Mouse (Mus musculus): ENCODE results near the gene Obsl1.

The Obsl1 gene

GRCm38 (mm10) chr1:75505956-75506831, at the start of gene Obsl1:
TSS of gene Obsl1 (minus strand) at chr1:75506452.
- DNase-seq, result peak; percentile 74

GRCm38 (mm10) chr1:75555680-75556079, 49.4 kb upstream of the Obsl1 start:
- no peak for DNase-seq

- DNase-seq, result peak; percentile 31
These were observed 44.3 kb upstream of the Obsl1 start for GRCm38 (mm10) chr1:75550586-75550985.

DNA sequence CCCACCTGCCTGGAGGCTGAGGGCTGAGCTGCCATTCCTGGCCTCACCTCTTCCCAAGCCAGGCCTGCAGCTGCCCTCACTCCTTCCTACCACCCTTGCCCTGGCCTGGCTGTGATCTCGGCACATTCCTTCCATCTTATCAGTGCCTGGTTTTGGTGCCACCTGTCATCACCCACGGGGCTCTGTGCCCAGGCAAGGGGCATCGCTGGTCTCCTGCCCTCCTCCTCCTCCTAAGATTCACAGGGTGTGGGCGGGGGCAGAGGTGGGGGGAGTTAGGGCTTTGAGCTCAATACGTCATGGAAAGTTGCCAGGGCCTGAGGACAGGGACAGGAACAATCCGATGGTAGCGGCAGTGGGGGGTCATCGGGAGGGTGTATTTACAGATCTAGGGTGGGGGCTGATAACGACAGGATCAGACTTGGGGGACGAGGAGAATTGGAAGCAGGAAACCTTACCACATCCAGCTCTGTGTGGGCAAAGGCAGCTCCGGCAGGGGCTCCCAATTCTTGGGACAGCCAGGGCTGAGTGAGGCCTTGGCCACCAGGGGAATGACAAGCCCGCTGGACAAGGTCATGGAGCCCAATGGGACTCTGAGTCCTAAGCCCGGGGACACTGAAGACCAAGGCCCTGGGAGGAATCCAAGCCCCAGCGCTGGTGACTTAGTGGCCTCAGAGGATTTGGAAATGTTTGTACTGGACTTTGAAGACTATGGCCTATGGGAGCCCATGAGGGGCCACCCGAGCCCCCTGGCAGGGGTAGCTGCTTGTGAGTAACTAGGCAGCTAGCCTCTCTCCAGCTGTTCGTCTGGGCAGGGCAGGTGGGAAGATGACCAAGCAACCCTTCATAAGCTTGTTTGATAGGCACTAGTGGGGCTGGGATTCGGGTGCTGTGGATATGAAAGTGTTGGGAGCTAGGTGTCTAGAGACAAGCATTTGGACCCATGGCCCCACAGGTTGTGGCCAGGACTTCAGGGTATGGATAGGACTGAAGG, 43.3 kb upstream of the Obsl1 start:
- peak; percentile 31 for DNase-seq

- peak; percentile 26 for DNase-seq
These were observed 42.6 kb upstream of the Obsl1 start for GRCm38 (mm10) chr1:75548871-75549270.

GRCm38 (mm10) chr1:75548083-75548482, 41.8 kb upstream of the Obsl1 start:
- DNase-seq, result no peak

- no peak for DNase-seq
These were observed 41.1 kb upstream of the Obsl1 start for GRCm38 (mm10) chr1:75547351-75547750.

DNA sequence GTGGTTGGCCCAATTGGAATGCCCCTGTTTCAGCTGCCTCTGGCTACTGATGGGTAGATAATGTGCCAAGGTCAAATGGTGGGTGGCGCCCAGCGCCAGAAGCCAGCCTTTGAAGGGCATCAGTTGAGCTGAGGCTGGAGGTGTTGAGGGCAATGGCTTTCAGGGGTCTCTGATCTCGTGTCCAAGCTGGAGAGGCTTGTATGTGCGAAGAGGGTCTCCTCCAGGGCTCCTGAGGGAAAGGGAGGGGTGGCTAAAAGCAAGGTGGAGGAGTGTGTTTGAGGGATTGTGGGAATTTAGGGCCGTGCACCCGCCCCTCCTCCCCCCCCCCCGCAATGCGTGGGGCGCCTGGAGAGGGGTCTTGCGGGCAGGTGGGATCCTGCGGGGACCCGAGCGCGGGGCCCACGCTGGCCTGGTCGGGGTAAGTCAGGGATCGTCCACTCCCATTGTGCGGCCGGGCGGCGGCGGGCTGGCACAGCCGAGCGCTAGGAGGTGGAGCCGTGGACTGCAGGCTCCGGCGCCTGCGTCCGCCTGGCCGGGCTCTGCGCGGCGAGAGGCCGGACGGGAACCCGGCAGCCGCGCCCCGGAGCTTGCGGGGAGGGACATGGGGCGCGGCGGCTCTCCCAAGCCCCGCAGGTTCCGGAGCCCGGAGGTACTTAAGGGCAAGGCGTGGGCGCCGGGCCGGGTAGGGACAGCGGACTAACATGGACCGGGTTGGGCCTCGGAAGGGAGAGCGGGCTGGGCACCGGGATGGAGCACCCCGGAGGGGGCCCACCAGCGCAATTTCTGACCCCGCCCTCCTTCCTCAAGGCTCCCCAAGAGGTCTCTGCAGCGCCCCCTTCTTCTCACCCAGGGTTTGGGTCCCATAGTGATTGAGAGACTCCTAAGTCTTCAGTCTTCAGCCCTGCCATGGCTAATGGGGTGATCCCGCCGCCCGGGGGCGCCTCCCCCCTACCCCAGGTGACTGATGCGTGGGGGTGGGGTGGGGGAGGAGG, 40.0 kb upstream of the Obsl1 start, which contains the start of gene Slc4a3:
Gene Slc4a3, plus strand, starts transcription at position 302 of the 992 bp plus-strand sequence.
- peak; percentile 83 for DNase-seq

- DNase-seq, result no peak
These were observed 38.1 kb upstream of the Obsl1 start for GRCm38 (mm10) chr1:75544351-75544750.

DNA sequence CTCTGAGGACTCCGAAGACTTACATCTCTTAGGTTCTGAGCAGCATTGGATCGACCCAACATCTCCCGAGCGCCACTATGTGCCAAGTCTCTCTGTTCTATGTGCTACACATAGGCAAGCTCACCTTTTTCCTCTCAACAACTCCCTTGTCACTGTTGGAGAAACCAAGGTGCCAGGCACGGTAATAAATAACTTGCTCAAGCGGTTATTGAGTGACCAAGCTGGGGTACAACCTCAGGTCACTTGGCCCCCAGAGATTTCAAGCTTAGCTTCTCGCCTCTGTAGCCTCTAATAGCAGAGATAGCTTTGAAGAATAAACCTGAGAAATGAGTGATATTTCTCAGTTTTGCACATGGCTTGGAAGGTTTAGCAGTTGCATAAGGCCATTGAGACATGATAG, 35.2 kb upstream of the Obsl1 start:
- no peak for DNase-seq

DNA sequence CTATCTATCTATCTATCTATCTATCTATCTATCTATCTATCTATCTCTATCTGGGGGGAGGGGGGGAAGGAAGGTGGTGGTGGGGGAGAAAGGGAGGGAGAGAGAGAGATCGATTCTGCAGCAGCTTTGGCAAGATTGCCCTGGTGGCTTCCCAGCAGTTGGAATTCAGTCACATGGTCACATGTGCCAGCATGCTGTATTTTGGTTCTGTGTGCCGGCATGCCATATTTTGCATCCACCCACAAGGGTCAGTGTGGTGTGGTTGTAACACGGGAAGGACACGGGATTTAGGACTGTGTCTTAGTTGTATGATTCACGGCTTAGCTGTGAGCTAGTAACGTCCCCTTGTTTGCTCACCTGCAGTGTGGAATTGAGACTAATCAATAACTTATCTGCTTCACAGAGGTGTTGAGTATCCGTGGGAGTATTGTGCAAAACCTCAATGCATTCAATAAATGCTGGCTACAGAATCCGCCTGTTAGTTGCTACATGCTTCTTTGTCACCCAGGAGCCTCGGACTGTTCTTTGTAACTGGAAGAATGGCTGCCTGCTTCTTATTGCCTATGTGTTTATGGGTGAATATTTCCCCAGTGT, 32.4 kb upstream of the Obsl1 start:
- no peak for DNase-seq

GRCm38 (mm10) chr1:75537587-75537986, 31.3 kb upstream of the Obsl1 start:
- DNase-seq, result no peak

GRCm38 (mm10) chr1:75533325-75534252, 27.3 kb upstream of the Obsl1 start:
- DNase-seq, result no peak

DNA sequence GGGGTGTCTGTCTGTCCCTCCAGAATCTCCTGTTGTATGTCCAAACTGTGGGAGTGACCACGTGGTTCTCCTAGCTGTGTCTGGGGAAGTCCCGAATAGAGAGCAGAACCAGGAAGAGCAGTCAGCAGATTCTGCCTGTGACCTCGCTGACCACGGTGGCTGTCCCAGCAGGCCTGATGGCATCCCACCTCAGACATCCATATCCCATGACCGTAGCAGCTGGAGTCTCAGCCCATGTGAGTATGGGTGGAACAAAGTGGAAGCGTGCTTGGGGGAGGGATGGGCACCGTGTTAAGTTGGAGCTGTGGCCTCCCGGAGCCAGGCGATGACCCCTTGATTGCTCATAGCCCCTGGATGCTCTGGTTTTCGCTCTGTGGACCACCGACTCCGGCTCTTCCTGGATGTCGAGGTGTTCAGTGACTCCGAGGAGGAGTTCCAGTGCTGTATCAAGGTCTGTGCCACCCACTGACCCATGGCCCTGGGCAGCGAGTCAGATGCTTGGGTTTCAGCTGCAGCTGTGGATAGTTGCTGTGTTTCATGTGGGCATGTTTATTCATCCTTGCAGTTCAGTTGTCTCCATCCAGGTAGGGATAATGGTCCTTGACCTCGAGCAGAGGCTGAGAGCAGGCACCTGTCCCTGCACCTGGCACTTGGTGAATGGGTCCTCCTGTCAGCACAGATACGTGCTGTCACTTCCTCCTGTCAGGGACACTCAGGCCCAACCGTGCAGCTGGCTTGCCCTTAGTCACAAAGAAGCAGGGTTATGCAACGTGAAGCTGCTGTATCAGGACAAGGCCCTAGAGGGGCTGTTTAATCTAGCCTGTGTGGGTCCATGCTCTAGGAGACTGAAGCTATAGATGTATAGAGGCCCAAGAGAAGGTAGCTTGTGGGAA, 26.3 kb upstream of the Obsl1 start:
- DNase-seq, result no peak

- no peak for DNase-seq
These were observed 24.3 kb upstream of the Obsl1 start for GRCm38 (mm10) chr1:75530546-75530945.

- DNase-seq, result no peak
These were observed 18.4 kb upstream of the Obsl1 start for GRCm38 (mm10) chr1:75524679-75525078.

DNA sequence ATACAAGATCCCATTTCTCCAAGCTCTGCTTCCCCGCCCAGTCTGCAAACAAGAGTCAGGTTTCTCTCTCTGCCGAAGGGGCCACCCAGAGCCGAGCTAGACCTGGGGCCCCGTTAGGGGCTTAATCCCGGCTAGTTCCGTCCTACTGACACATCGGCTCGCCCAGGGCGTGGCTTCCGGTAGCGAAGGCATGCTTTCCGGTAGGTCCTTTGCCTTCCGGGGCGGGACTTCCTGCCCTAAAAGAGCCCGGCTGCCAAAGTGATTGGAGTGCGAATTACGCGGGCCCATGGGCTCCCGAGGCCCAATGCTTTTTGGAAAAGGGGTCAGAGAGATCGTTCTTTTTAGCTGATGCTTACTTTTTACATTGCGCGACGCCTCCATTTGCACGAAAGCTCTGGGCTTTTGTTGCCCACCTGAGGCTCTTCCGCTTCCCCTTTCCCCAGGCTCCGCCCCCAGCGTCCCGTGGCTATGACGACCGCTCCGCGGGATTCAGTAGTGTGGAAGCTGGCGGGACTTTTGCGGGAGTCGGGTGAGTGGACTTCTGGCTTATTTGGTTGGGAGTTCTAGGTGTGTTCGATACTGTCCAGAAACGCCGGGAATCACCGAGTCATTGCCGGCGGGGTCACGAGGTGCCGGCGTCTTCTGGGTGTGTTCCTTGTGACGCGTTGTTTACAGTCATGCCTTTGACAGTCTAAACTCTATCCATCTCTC, 15.2 kb upstream of the Obsl1 start, which contains the start of gene Stk11ip:
Gene Stk11ip, plus strand, starts transcription at position 209 of the 711 bp plus-strand sequence.
- peak; percentile 91 for DNase-seq

- no peak for DNase-seq
These were observed 13.3 kb upstream of the Obsl1 start for GRCm38 (mm10) chr1:75519576-75519975.

GRCm38 (mm10) chr1:75518427-75518826, 12.2 kb upstream of the Obsl1 start:
- no peak for DNase-seq
